Mouse (Mus musculus) hindbrain, embryonic 16.5 days (tissue): Measurements from ENCODE around the gene Emc9. TPM values are rescaled to one million over a fixed set of nuclear protein-coding genes. Genes with fewer than 3 reads are reported as not detected.

ENCODE experiments used
- ATAC-seq: fragments of 200-750 bp; cut with Nextera tagmentation; 2 replicates; pipeline ENCODE4 v1.8.0; 2017; ENCODE audit warnings: moderate TSS enrichment, moderate library complexity
- H3K27ac ChIP-seq: fragments of 300-500 bp; sonication (generic); 2 replicates; pipeline ENCODE4 v1.5.1; 2014; ENCODE audit warnings: low read depth, mild to moderate bottlenecking, control low read depth, low read length, moderate library complexity
- H3K27me3 ChIP-seq: fragments of 300-500 bp; sonication (generic); replicated peaks from 2 replicates; pipeline ENCODE4 v1.6.1; 2014; ENCODE audit warnings: low read length; ENCODE audit not compliant: control insufficient read depth, insufficient read depth
- H3K36me3 ChIP-seq: fragments of 300-500 bp; sonication (generic); 2 replicates; pipeline ENCODE4 v1.6.1; 2014; ENCODE audit warnings: mild to moderate bottlenecking, low read length, moderate library complexity, mixed read lengths; ENCODE audit not compliant: control insufficient read depth, insufficient read depth
- H3K4me1 ChIP-seq: fragments of 300-500 bp; sonication (generic); 2 replicates; pipeline ENCODE4 v1.6.1; 2014; ENCODE audit warnings: low read depth, low read length; ENCODE audit not compliant: control insufficient read depth, insufficient read depth
- H3K4me2 ChIP-seq: fragments of 300-500 bp; sonication (generic); 2 replicates; pipeline ENCODE4 v1.6.1; 2014; ENCODE audit warnings: mild to moderate bottlenecking, low read length, control low read depth, moderate library complexity
- H3K4me3 ChIP-seq: fragments of 300-500 bp; sonication (generic); 2 replicates; pipeline ENCODE4 v1.5.1; 2014; ENCODE audit warnings: mild to moderate bottlenecking, low read length, control low read depth, moderate library complexity
- H3K9ac ChIP-seq: fragments of 300-500 bp; sonication (generic); 2 replicates; pipeline ENCODE4 v1.6.1; 2014; ENCODE audit warnings: low read depth, mild to moderate bottlenecking, control low read depth, low read length, moderate library complexity
- H3K9me3 ChIP-seq: fragments of 300-500 bp; sonication (generic); 2 replicates; pipeline ENCODE4 v1.6.1; 2014; ENCODE audit warnings: mild to moderate bottlenecking, low read length, moderate library complexity; ENCODE audit not compliant: control insufficient read depth
- WGBS: fragments of 180-500 bp; shearing (Covaris S2); extraction: QIAGEN DNeasy Blood & Tissue Kit; methylation state at CpG from one replicate; pipeline ENCODE4 v1.1.7; 2014; 5-methylcytosine and 5-hydroxymethylcytosine counted together
- polyA plus RNA-seq: library from polyadenylated mRNA; unstranded; fragments of >200 nt; fragmentation: Nextera tagmentation; extraction: Ambion mirVana; gene quantifications from 2 replicates; pipeline ENCODE4 v1.2.1, GENCODE M21; 2015

Gene Emc9
- polyA plus RNA-seq, 1 experiment from 2014 or later, result 64.2 TPM

- H3K27me3 ChIP-seq, result no peaks in the 10 kb centered on the region
- peaks cover 9% of the 10 kb centered on the region for H3K36me3 ChIP-seq
- H3K4me3 ChIP-seq, result no peak overlapping the region
- ATAC-seq, result no peak
- H3K9me3 ChIP-seq, result no peaks in the 10 kb centered on the region
- peaks cover 8% of the 10 kb centered on the region for H3K4me1 ChIP-seq
- WGBS, result 78% methylated on average over 9 of the region's 9 CpGs
- no peak overlapping the region for H3K9ac ChIP-seq
- H3K4me2 ChIP-seq, result no peak overlapping the region
- H3K27ac ChIP-seq, result no peak overlapping the region
Observed at GRCm38 (mm10) chr14:55581981-55582681, 3.0 kb downstream of the Emc9 start.

- Histone ChIP-seq H3K4me1 (peaks cover 8% of the 10 kb centered on the region), H3K9ac (no peak overlapping the region), H3K27ac (no peak overlapping the region), H3K27me3 (no peaks in the 10 kb centered on the region), H3K4me2 (no peak overlapping the region), H3K9me3 (no peaks in the 10 kb centered on the region), H3K4me3 (no peak overlapping the region), H3K36me3 (peaks cover 9% of the 10 kb centered on the region)
- 95% methylated on average over 16 of the region's 16 CpGs for WGBS
- no peak for ATAC-seq
Observed at GRCm38 (mm10) chr14:55580731-55581130, 4.4 kb downstream of the Emc9 start.

- H3K4me2 ChIP-seq, result no peak overlapping the region
- H3K9me3 ChIP-seq, result no peaks in the 10 kb centered on the region
- peaks cover 9% of the 10 kb centered on the region for H3K36me3 ChIP-seq
- no peak for ATAC-seq
- no peak overlapping the region for H3K4me3 ChIP-seq
- H3K4me1 ChIP-seq, result peaks cover 5% of the 10 kb centered on the region
- 82% methylated on average over 23 of the region's 23 CpGs for WGBS
- no peak overlapping the region for H3K27ac ChIP-seq
- H3K9ac ChIP-seq, result no peak overlapping the region
- no peaks in the 10 kb centered on the region for H3K27me3 ChIP-seq
Observed at GRCm38 (mm10) chr14:55579511-55580496, 5.3 kb downstream of the Emc9 start.

GRCm38 (mm10) chr14:55578668-55579269, 6.3 kb downstream of the Emc9 start:
- Histone ChIP-seq H3K9me3 (no peaks in the 10 kb centered on the region), H3K4me3 (peak overlapping the region; percentile 71), H3K27me3 (no peaks in the 10 kb centered on the region), H3K36me3 (peaks cover 9% of the 10 kb centered on the region), H3K4me2 (peak overlapping the region; percentile 93), H3K4me1 (peaks cover 5% of the 10 kb centered on the region), H3K9ac (peak overlapping the region; percentile 93), H3K27ac (peak overlapping the region; percentile 89)
- ATAC-seq, result peak; percentile 32
- 31% methylated on average over 6 of the region's 6 CpGs for WGBS

GRCm38 (mm10) chr14:55577871-55578667, 7.0 kb downstream of the Emc9 start, which contains the start of gene Psme1:
Gene Psme1, plus strand, starts transcription at chr14:55578123.
- H3K9ac ChIP-seq, result peak within 1 kb of the TSS; percentile 93
- peak within 1 kb of the TSS; percentile 71 for H3K4me3 ChIP-seq
- H3K9me3 ChIP-seq, result no peaks in the 10 kb centered on the region
- ATAC-seq, result peak; percentile 95
- peak within 1 kb of the TSS; percentile 89 for H3K27ac ChIP-seq
- peak within 1 kb of the TSS; percentile 93 for H3K4me2 ChIP-seq
- H3K36me3 ChIP-seq, result peaks cover 9% of the 10 kb centered on the region
- under 1% methylated on average over 32 of the region's 32 CpGs for WGBS
- H3K4me1 ChIP-seq, result peaks cover 5% of the 10 kb centered on the region
- no peaks in the 10 kb centered on the region for H3K27me3 ChIP-seq

- Histone ChIP-seq H3K4me3 (no peak overlapping the region), H3K9ac (no peak overlapping the region), H3K36me3 (peaks cover 6% of the 10 kb centered on the region), H3K27ac (no peak overlapping the region), H3K9me3 (no peaks in the 10 kb centered on the region), H3K4me1 (peaks cover 5% of the 10 kb centered on the region), H3K4me2 (no peak overlapping the region), H3K27me3 (no peaks in the 10 kb centered on the region)
- 77% methylated on average over 16 of the region's 16 CpGs for WGBS
- no peak for ATAC-seq
Observed at GRCm38 (mm10) chr14:55576376-55576775, 8.7 kb downstream of the Emc9 start.

- no peaks in the 10 kb centered on the region for H3K9me3 ChIP-seq
- no peak overlapping the region for H3K27ac ChIP-seq
Observed at GRCm38 (mm10) chr14:55575711-55576110, 9.4 kb downstream of the Emc9 start.

GRCm38 (mm10) chr14:55575302-55575701, 9.8 kb downstream of the Emc9 start, which contains the start of gene Fitm1:
Gene Fitm1, plus strand, starts transcription at chr14:55575617.
- H3K27ac ChIP-seq, result no peak within 1 kb of the TSS
- ATAC-seq, result no peak
- H3K4me3 ChIP-seq, result no peak within 1 kb of the TSS
- peaks cover 5% of the 10 kb centered on the region for H3K4me1 ChIP-seq
- 87% methylated on average over 8 of the region's 8 CpGs for WGBS
- H3K4me2 ChIP-seq, result no peak within 1 kb of the TSS
- no peak within 1 kb of the TSS for H3K9ac ChIP-seq
- no peaks in the 10 kb centered on the region for H3K36me3 ChIP-seq
- no peaks in the 10 kb centered on the region for H3K9me3 ChIP-seq
- no peaks in the 10 kb centered on the region for H3K27me3 ChIP-seq

More at GRCm38 (mm10) chr14:55575711-55576110, 9.4 kb downstream of the Emc9 start:
- Histone ChIP-seq H3K9ac (no peak overlapping the region), H3K4me1 (peaks cover 5% of the 10 kb centered on the region), H3K27me3 (no peaks in the 10 kb centered on the region), H3K4me3 (no peak overlapping the region), H3K4me2 (no peak overlapping the region), H3K36me3 (peaks cover 2% of the 10 kb centered on the region; the same call in 1 of the 2 replicates)
- WGBS, result 74% methylated on average over 13 of the region's 13 CpGs
- ATAC-seq, result no peak
